Mouse (Mus musculus) ZHBTc4 (cell line): Measurements from ENCODE around the gene Fam81b.
"Not testable (repeated sequence)": the region's sequence is repeated elsewhere in the genome, so short reads cannot be mapped to it uniquely, and the experiment has no call there.

ENCODE experiments used
- DNase-seq: peaks from one replicate; pipeline ENCODE4 v3.0.0-alpha.2; 2011; ENCODE audit warnings: low read depth, low spot score

The Fam81b gene

DNA sequence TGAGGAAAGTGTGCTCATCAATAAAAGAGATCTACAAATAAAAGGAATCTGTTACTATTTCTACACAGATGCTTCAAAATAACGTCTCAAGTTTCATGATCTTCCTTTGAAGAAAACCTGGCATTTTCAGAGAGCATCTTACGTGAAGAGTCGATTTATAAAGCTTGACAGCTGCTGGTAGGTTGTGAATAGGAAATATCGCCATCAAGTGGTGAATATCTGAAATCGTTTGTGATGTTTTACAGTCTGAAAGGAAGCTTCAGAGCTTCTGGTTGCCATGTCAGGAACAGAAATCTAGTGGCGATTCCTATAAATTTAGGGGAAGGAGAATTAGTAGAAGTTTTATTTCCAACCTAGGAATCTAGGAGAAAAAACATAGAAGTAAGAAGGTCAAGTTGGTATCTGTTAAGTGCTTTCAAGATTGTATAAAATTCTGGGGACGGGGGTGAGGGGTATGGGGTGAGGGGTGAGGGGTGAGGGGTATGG, at the start of gene Fam81b:
Gene Fam81b (minus strand): TSS at position 436 of the 486 bp plus-strand sequence.
- peak; percentile 52 for DNase-seq

DNA sequence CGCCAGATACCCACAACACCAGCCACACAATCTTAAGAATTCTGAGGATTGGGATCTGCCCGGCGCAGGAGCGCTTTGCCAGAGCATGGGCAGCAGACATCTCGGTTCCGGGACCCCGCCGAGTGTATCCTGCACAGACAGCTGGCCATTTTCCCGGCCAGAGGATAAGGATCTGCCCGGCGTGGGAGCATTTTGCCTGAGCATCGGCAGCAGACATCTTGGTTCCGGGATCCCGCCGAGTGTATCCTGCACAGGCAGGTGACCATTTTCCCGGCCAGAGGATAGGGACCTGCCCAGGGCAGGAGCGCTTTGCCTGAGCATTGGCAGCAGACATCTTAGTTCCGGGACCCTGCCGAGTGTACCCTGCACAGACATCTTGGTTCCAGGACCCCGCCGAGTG, 41.1 kb upstream of the Fam81b start:
- DNase-seq = not testable (repeated sequence)

DNA sequence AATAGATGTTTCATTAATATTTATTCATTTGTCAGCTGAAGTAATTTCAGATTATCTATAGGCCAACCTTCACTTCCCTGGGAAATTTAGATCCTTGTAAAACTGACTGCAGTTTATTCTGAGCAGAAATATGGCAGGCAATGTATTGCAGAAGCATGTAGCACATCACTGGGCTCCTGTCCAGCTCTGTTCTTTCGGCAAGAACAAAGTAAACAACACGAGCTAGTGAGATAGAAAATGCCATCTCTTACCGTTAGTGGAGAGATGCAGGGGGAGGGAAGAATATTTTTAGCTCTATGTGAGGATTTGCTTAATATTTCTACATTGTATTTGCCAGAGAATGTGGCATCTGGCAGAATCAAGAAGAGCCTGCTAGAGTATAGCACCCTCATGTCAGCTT, 13.8 kb upstream of the Fam81b start:
- no peak for DNase-seq

DNA sequence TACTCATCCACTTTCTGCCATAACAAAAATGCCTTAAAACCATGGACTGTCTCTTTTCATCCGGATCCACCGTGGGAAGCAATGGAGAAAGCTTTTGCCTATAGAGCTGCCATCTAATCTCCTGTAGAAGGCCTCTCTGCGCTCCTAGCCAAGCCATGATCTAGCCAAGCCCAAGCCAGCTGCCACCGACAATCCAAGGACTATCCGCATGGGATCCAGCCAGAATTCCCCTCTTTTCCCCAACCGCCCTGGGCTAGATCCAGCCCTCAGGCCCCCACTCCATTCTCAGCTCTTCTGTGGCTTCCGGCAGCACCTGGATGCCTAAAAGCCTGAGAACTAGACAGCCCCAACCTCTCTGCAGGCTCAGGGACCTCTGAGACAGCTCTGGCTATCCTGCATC, 6.7 kb upstream of the Fam81b start:
- DNase-seq = no peak

DNA sequence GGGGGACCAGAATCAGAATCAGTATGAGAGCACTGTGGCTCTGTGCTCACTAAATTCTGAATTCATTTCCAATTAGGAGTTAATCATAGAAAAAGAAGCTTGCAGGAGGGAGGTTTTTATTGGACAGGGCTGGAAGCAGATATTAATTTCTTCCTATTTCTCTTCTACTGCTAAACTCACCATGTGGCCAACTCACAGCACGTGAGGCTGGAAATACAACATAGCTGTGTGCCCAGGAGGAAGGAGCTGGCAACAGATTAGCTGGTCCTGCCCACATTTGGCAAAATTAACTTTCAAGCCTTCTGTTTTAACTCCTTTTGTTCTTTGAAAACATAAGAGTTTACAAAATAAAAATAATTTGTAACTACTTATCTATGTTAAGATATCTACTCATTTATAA, 3.9 kb upstream of the Fam81b start:
- no peak for DNase-seq

DNA sequence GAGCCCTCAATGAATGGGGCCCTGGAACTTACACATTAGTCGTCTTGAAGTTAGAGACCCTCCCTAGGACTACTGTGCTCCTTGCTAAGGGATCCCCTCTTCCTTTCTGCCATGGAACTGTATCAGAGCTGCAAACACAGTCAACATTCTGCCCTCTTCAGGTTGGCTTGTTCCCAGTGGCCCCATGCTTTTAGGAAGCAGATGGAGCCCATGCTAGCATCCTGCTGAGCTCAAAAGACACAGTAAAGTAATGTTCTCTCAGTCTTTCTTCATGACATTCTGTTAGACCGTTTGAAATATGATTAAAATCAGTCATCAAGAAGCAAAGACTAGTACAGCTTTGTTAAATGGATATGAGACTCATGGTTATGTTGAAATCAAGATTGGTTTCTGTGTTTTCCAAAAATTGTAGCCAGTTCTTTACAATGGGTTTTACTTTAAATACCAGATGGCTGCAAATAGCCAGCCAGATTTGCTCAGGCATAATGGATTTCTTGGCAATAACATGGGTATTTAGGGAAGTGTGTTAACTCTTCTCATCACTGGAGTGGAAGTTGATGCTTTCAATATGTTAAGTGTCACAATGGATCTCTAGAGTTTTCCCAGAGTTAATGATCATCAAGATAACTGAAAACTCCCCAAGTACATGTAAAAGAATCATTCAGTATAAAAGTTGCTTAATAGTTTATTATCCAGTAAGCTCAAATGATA, 938 bp upstream of the Fam81b start:
- DNase-seq = no peak

DNA sequence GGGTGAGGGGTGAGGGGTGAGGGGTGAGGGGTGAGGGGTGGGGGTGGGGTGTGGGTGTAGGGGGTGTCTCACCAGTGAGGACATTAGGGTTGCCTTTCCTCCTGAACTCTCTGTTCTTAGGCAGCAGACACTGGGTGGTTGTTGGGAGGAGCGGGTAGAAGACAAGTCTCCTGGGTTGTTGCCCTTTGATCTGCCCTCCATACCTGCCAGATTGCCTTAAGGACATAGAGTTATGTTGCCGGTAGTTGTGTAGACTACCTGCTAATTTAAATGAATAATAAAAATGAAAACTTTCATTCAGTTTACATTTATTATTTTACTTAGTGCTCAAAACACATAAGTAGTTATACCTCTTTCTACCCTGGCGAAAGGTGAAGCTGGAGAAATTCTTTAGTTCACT, 369 bp upstream of the Fam81b start:
- DNase-seq = no peak

DNA sequence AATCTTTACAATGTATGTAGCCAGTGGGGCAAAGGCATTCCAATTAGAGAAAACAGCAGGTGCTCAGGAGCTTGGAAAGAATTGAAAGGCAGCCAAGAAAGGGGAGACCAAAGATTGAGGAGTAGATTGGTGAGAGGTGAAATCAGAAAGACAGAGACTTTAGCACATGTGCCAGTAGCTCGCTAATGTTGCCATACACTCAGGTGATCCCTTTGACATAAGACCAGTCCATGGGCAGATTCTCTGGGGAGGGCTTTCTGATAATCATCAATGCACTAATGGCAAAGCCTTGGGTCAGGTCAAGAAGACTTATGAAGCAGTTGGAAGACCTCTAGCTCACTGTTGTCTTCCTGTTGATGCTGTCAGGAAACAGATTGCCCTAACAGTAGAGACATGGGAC, 671 bp downstream of the Fam81b start:
- DNase-seq = no peak

DNA sequence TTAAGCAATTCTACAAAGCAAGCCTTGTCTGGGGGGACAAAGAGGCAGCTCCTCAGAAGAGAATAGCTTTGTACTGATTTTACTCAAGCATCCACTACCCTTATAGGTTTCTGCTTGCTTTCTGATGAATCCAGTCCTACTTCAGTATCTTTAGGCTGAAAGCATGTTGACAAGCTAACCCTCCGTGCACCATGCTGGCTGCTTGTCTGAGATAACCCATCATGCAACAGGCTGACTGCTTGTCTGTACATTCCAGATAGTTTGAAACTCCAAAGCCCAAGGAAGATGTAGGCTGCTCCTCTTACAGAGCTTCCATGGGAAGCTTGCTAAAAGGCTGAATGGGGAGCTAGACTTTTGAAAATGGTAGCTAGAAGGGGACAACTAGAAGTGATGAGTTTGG, 1.7 kb downstream of the Fam81b start:
- DNase-seq = no peak

DNA sequence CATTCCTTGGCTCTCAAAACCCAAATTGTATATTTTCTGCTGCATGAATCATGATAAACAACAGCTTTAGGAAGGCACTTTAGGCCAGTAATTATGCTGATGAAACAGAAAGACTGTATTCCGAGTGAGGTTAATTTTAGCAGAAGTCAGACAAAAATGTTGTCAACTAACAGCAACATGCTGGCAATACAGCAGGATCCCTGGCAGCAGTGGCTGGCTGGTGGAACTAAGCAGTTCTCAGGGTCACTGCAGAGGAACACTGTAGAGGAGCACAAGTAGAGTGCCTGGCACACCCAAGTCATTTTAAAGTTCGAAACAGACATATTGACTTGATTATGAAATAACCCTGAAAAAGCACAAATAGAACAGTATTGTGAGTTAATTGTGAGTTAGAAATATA, 2.8 kb downstream of the Fam81b start:
- no peak for DNase-seq

DNA sequence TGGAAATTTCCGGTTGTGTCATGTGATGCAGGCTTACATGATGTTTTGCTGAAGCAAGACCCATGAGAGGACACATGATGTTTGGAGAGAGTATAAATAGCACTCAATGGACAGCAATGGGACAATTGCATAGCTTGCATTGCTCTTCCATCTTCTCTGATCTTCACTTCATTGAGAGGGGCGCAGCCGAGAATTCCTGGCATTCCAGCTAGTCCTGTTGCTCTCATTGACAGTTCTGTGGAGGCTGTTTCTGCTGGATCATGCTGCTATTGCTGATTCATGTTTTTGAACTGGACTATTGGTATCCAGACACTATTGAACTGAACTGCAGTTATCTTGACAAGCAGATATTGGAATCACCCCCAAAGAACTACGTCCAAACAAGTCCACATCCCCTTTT, 12.8 kb downstream of the Fam81b start:
- DNase-seq = peak; percentile 71

DNA sequence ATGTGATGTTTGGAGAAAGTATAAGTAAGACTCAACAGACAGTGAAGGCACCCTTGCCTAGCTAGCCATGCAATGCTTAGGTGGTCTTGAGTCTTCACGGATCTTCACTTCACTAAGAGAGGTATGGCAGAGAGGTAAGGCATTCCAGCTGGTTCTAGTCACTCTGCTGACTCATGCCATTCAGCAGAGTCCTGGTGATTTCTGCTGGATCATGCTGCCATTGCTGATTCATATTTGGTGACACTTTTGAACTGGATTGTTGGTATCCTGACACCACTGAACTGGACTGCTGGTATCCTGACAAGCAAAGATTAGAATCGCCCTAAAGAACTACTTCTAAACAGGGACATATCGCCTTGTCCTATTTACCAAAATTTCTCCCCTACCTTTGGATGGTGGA, 20.3 kb downstream of the Fam81b start:
- DNase-seq = no peak

DNA sequence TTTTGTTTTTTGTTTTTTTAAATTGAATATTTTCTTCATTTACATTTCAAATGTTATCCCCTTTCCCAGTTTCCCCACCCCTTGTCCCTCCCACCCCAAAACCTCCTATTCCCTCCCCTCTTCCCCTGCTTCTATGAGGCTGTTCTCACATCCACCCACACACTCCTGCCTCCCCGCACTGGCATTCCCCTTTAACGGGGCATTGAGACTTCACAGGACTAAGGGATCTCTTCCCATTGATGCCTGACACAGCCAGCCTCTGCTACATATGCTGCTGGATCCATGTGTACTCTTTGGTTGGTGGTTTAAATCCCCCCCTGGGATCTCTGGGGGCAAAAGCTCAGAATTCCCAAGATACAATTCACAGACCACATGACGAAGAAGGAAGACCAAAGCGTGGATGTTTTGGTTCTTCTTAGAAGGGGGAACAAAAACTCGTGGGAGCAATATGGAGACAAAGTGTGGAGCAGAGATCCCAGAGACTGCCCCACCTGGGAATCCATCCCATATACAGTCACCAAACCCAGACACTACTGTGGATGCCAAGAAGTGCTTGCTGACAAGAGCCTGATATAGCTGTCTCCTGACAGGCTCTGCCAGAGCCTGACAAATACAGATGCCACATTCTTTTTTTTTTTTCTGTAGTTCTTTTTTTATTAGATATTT, 40.4 kb downstream of the Fam81b start:
- no peak for DNase-seq

DNA sequence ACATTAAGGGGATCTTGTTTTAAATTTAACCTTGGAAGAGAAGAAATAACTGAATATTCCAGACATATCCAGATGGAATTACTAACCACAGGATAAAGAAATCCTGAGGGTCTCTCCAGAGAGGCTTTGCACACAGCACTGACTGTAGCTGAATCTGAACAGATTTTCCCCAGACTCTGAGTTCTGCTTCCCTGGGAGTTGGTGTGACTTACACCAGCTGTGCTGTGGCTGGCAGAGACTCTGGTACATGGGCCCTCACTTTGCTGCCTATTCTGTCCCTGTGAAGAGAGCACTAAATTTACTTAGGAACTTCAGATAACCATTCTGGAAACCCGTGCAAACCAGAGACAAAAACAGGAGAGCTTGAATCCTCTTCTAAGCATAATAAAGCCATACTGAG, 46.1 kb downstream of the Fam81b start:
- no peak for DNase-seq

DNA sequence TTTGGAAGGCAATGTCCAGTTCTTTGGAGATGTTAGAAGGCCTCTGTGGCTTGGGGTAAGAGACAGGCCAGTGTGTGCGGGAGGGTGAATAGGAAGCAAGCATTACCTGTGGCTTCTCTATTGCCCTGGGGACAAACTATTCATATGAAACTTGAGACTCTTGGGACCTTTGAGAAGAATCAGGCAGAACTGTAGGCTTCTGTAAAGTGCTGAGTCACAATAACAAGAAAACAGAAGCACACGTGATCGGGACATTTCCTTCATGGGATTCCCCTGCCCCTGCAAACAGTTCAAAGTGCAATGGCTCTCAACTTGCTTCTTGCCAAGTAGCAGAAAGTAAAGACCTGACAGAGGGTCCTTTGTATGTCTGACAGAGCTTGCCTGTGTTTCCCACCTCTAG, 48.5 kb downstream of the Fam81b start:
- DNase-seq = no peak

DNA sequence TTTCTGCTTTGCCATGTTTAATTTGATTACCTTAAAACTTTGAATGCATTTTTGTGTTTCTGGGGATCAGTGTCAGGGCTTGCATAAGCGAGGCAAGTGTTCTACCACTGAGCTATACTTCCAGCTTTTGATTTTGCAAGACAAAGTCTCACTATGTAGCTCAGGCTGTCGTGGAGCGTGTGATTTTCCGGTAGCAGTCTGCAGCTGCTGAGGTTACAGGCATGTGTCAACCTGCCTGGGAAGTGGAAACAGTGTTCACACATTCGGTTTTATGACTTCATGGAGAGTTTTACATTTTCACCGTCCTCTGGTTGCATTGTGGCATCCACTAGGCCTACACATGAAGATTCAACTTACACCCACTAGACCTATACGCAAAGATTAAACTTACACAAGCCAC, 54.8 kb downstream of the Fam81b start:
- DNase-seq = no peak

DNA sequence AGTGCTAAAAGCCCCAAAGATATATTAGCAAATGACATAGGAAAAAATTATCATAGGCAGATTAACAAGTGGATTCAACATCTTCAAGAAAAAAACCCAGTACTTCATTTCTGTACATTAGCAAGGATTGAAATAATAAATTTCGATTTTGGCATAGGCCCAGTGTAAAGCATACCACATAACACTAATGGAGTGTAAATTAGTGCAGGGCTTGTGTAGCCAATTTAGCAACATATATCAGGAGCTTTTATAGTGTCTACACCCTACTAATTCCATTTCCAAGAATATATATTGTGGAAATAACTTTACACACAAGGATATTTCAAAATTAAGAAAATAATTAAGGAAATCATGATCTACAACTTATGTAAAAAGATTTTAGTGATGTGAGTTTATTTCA, 55.8 kb downstream of the Fam81b start:
- DNase-seq = no peak

DNA sequence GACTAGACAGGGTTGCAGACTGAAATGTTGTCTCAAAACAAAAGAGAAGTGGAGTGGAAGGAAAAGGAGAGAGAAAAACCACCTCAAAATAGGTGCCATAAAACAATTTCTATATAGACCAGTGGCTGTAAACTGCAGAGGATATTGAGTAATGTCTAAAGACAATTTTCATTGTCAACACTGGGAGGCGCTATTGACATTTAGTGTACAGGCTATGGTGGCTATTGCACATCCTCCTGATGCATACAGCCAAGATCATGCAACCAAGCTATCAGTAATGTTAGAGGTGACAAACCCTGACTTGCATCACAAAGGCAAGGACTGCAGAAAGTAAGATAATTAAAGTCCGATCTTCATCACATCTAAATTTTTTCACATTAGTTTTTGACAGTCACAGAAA, 89.5 kb downstream of the Fam81b start:
- peak; percentile 65 for DNase-seq

DNA sequence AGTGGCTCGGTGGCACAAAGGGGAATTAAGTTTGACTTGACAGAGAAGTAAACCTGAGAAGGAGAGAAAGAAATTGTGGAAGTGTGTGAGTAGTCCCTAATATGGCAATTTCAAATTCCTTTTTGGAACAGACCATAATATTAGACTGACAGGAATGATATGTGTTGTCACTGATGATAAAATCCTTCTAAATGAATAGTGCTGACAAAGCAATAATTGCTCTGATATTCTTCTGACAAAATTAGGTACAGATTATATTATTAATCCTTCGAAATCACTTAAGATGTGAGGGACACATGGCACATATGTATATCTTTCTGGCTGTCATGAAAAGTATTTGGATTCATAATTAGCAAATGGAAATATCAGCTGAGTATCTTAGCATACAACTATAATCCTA, 89.9 kb downstream of the Fam81b start:
- no peak for DNase-seq

DNA sequence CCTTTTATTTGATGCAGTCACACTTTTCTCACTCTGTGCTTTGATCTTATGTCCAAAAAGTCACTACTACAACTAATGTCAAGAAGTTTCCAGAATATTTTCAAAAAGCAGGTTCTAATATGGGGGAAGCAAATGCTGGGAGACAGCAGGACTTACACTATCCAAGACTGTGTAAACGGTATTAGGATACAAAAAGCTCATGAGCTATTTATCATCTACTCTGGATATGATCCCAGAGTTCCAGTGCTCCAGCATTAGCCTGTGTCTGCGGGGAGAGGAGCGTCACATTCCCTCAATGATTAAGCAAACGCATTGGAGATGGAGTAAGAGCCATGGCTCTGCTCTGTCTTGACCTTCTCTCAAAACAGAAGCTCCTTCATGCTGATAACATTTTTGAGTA, 104.9 kb downstream of the Fam81b start:
- DNase-seq = no peak

DNA sequence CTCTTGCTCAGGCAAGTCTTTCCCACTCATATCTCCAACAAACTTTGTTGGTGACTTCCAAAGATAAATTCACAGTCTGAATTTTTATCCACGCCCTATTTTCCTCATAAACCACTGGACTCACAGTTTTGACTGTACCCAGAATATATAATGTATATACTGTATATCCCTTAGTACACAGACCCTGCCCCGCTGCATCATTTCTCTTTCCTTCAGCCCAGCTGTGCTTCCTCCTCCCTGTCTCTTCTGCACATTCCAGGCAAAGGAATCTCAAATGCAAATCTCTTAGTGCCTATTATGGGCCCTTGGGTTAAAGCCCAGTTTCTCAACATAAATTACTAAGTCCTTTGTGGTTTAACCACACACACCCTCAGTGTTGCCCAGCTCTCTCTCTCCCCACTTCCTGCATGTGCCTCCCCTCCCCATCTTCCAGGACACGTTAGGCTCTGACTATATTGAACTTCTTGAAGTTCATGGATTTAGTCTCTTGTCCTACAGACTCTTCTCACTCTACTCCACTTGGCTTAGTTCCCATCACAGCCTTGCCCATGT, 107.5 kb downstream of the Fam81b start:
- peak; percentile 25 for DNase-seq

DNA sequence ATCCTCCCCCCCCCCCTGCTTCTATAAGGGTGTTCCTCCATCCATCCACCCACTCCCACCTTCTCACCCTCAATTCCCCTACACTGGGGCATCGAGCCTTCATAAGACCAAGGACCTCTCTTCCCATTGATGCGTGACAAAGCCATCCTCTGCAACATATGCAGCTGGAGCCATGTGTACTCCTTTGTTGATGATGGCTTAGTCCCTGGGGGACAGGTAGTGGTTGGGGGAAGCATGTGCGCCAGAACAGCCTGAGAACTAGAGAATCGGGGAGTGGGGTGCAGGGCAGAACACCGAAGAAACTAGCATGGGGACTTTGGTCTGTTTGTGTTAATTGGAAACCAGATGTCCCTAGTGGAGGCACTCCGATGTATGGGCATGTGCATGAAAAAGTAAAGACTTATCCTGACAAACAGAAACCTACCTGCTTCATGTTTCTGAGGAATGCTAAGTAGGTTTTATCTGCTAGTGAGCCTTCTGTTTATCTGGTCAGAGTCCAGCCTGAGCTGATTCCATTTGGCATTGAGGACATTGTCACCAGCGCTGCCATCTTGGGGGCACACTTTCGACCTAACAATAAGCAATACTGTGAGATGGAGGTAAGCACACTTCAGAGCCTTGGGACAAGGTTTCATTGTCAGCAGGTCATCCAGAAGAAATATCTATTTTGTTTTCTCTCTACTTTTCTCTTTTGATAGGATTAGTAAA, 109.3 kb downstream of the Fam81b start:
- peak; percentile 32 for DNase-seq

DNA sequence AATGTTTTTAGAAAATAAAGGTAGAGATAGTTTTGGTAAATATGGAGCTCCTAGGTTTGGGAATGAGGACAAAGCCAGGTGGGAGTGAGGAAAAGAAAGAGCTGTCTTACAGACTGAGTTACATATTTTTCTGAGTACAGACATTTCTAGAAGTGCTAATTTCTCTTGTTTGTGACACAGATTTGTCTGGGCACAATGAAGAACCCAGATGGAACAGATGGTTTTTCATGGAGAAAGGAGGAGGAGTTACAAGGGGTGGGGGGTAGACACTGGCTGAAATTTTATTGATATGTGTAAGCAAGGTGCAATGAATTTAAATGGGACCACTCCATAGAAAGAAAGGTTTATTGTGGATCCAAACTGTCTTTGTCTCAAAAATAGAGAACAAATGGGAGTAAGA, 109.9 kb downstream of the Fam81b start:
- peak; percentile 31 for DNase-seq
